Mouse (Mus musculus): ENCODE measurements around the gene Ybx2. TPM values are rescaled to one million over a fixed set of nuclear protein-coding genes. Genes with fewer than 3 reads are reported as not detected.

Ybx2 gene
- polyA plus RNA-seq, 1 experiment from 2014 or later = 3.3 TPM

GRCm38 (mm10) chr11:69901993-69902392 lies 33.6 kb upstream of the Ybx2 start:
- Histone ChIP-seq H3K36me3 (ENCODE audit: control insufficient read depth, insufficient read depth) (peaks cover 24% of the 10 kb centered on the region), H3K4me1 (replicated peaks; ENCODE audit: control insufficient read depth, insufficient read depth, low read length) (peaks cover 31% of the 10 kb centered on the region), H3K9me3 (ENCODE audit: control insufficient read depth, low read length) (no peaks in the 10 kb centered on the region), H3K4me2 (ENCODE audit: low read length) (peak overlapping the region; percentile 92), H3K9ac (replicated peaks; ENCODE audit: low read depth, low read length) (peak overlapping the region; percentile 92), H3K27ac (ENCODE audit: low read length) (peak overlapping the region; percentile 98), H3K27me3 (replicated peaks; ENCODE audit: control insufficient read depth, insufficient read depth, low read length) (no peaks in the 10 kb centered on the region), H3K4me3 (replicated peaks; ENCODE audit: low read length) (peak overlapping the region; percentile 78)
- whole genome bisulfite sequencing = under 1% methylated on average over 36 of the region's 39 CpGs
- ATAC-seq = no peak

DNA sequence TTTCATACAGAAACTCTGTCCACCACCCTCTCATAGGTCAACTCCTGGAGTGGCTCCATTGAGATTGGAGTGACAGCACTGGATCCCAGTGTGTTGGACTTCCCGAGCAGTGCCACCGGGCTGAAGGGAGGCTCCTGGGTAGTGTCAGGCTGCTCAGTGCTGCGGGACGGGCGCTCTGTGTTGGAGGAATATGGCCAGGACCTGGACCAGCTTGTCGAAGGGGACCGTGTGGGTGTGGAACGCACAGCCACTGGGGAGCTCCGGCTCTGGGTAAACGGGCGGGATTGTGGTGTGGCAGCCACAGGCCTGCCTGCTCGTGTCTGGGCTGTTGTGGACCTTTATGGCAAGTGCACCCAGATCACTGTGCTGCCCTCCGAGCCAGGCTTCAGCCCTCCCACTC lies 32.6 kb upstream of the Ybx2 start:
- Histone ChIP-seq H3K36me3 (ENCODE audit: control insufficient read depth, insufficient read depth) (peaks cover 32% of the 10 kb centered on the region), H3K4me3 (replicated peaks; ENCODE audit: low read length) (no peak overlapping the region; the same call in 1 of the 2 replicates), H3K9ac (replicated peaks; ENCODE audit: low read depth, low read length) (no peak overlapping the region), H3K4me1 (replicated peaks; ENCODE audit: control insufficient read depth, insufficient read depth, low read length) (peaks cover 31% of the 10 kb centered on the region), H3K9me3 (ENCODE audit: control insufficient read depth, low read length) (no peaks in the 10 kb centered on the region), H3K4me2 (ENCODE audit: low read length) (no peak overlapping the region; the same call in 1 of the 2 replicates), H3K27ac (ENCODE audit: low read length) (no peak overlapping the region), H3K27me3 (replicated peaks; ENCODE audit: control insufficient read depth, insufficient read depth, low read length) (no peaks in the 10 kb centered on the region)
- no peak for ATAC-seq
- 89% methylated on average over 13 of the region's 13 CpGs for whole genome bisulfite sequencing

- WGBS = 95% methylated on average over 9 of the region's 9 CpGs
- Histone ChIP-seq H3K27ac (ENCODE audit: low read length) (no peak overlapping the region), H3K4me1 (replicated peaks; ENCODE audit: control insufficient read depth, insufficient read depth, low read length) (peaks cover 18% of the 10 kb centered on the region), H3K36me3 (ENCODE audit: control insufficient read depth, insufficient read depth) (peaks cover 42% of the 10 kb centered on the region), H3K9ac (replicated peaks; ENCODE audit: low read depth, low read length) (no peak overlapping the region), H3K9me3 (ENCODE audit: control insufficient read depth, low read length) (no peaks in the 10 kb centered on the region), H3K4me2 (ENCODE audit: low read length) (no peak overlapping the region), H3K27me3 (replicated peaks; ENCODE audit: control insufficient read depth, insufficient read depth, low read length) (no peaks in the 10 kb centered on the region), H3K4me3 (replicated peaks; ENCODE audit: low read length) (no peak overlapping the region)
- no peak for ATAC-seq
Measured at GRCm38 (mm10) chr11:69904311-69904710, 31.3 kb upstream of the Ybx2 start.

GRCm38 (mm10) chr11:69908645-69909044 lies 27.0 kb upstream of the Ybx2 start:
- Histone ChIP-seq H3K4me3 (replicated peaks; ENCODE audit: low read length) (no peak overlapping the region), H3K4me2 (ENCODE audit: low read length) (no peak overlapping the region), H3K27me3 (replicated peaks; ENCODE audit: control insufficient read depth, insufficient read depth, low read length) (no peaks in the 10 kb centered on the region), H3K9ac (replicated peaks; ENCODE audit: low read depth, low read length) (no peak overlapping the region), H3K9me3 (ENCODE audit: control insufficient read depth, low read length) (no peaks in the 10 kb centered on the region), H3K36me3 (ENCODE audit: control insufficient read depth, insufficient read depth) (peaks cover 73% of the 10 kb centered on the region), H3K27ac (ENCODE audit: low read length) (no peak overlapping the region), H3K4me1 (replicated peaks; ENCODE audit: control insufficient read depth, insufficient read depth, low read length) (peaks cover 7% of the 10 kb centered on the region)
- no peak for ATAC-seq
- WGBS = 90% methylated on average over 11 of the region's 11 CpGs

- 93% methylated on average over 5 of the region's 5 CpGs for WGBS
- H3K4me3 ChIP-seq (replicated peaks; ENCODE audit: low read length) = no peak overlapping the region
- H3K27me3 ChIP-seq (replicated peaks; ENCODE audit: control insufficient read depth, insufficient read depth, low read length) = no peaks in the 10 kb centered on the region
- no peak overlapping the region for H3K9ac ChIP-seq (replicated peaks; ENCODE audit: low read depth, low read length)
- H3K27ac ChIP-seq (ENCODE audit: low read length) = no peak overlapping the region
- peaks cover 68% of the 10 kb centered on the region for H3K36me3 ChIP-seq (ENCODE audit: control insufficient read depth, insufficient read depth)
- H3K9me3 ChIP-seq (ENCODE audit: control insufficient read depth, low read length) = no peaks in the 10 kb centered on the region
- peaks cover 7% of the 10 kb centered on the region for H3K4me1 ChIP-seq (replicated peaks; ENCODE audit: control insufficient read depth, insufficient read depth, low read length)
- no peak for ATAC-seq
- H3K4me2 ChIP-seq (ENCODE audit: low read length) = no peak overlapping the region
Measured at GRCm38 (mm10) chr11:69909174-69909573, 26.4 kb upstream of the Ybx2 start.

- ATAC-seq = no peak
- H3K9ac ChIP-seq (replicated peaks; ENCODE audit: low read depth, low read length) = no peak overlapping the region
Measured at GRCm38 (mm10) chr11:69910177-69910576, 25.4 kb upstream of the Ybx2 start.

GRCm38 (mm10) chr11:69910781-69911560 lies 24.6 kb upstream of the Ybx2 start:
- Histone ChIP-seq H3K4me2 (ENCODE audit: low read length) (no peak overlapping the region), H3K9ac (replicated peaks; ENCODE audit: low read depth, low read length) (no peak overlapping the region), H3K27ac (ENCODE audit: low read length) (no peak overlapping the region), H3K27me3 (replicated peaks; ENCODE audit: control insufficient read depth, insufficient read depth, low read length) (no peaks in the 10 kb centered on the region), H3K9me3 (ENCODE audit: control insufficient read depth, low read length) (no peaks in the 10 kb centered on the region), H3K4me3 (replicated peaks; ENCODE audit: low read length) (no peak overlapping the region), H3K36me3 (ENCODE audit: control insufficient read depth, insufficient read depth) (peaks cover 63% of the 10 kb centered on the region), H3K4me1 (replicated peaks; ENCODE audit: control insufficient read depth, insufficient read depth, low read length) (peaks cover 21% of the 10 kb centered on the region)
- 95% methylated on average over 17 of the region's 17 CpGs for WGBS
- no peak for ATAC-seq

More at GRCm38 (mm10) chr11:69910177-69910576, 25.4 kb upstream of the Ybx2 start:
- Histone ChIP-seq H3K36me3 (ENCODE audit: control insufficient read depth, insufficient read depth) (peaks cover 62% of the 10 kb centered on the region), H3K4me2 (ENCODE audit: low read length) (no peak overlapping the region), H3K27ac (ENCODE audit: low read length) (no peak overlapping the region), H3K9me3 (ENCODE audit: control insufficient read depth, low read length) (no peaks in the 10 kb centered on the region), H3K4me1 (replicated peaks; ENCODE audit: control insufficient read depth, insufficient read depth, low read length) (peaks cover 16% of the 10 kb centered on the region), H3K27me3 (replicated peaks; ENCODE audit: control insufficient read depth, insufficient read depth, low read length) (no peaks in the 10 kb centered on the region), H3K4me3 (replicated peaks; ENCODE audit: low read length) (no peak overlapping the region)
- 92% methylated on average over 8 of the region's 8 CpGs for WGBS

DNA sequence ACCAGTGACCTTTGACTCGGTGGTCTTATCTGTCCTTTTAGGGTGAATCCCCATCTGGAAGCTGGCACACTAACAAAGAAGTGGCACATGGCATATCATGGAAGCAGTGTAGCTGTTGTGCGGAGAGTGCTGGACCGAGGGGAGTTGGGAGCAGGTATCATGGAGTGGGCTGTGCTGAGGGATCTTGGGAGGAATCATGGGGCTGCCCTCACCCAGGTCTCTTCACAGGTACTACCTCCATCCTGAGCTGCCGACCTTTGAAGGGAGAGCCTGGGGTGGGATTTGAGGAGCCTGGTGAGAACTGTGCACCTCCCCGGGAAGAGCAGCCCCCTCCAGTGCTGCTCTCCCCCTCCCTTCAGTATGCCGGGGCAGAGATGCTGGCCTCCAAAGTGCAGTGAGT lies 23.9 kb upstream of the Ybx2 start:
- Histone ChIP-seq H3K9me3 (ENCODE audit: control insufficient read depth, low read length) (no peaks in the 10 kb centered on the region), H3K9ac (replicated peaks; ENCODE audit: low read depth, low read length) (no peak overlapping the region), H3K4me3 (replicated peaks; ENCODE audit: low read length) (no peak overlapping the region), H3K36me3 (ENCODE audit: control insufficient read depth, insufficient read depth) (peaks cover 61% of the 10 kb centered on the region), H3K4me1 (replicated peaks; ENCODE audit: control insufficient read depth, insufficient read depth, low read length) (peaks cover 21% of the 10 kb centered on the region), H3K27ac (ENCODE audit: low read length) (no peak overlapping the region), H3K4me2 (ENCODE audit: low read length) (no peak overlapping the region), H3K27me3 (replicated peaks; ENCODE audit: control insufficient read depth, insufficient read depth, low read length) (no peaks in the 10 kb centered on the region)
- WGBS = 93% methylated on average over 6 of the region's 6 CpGs
- ATAC-seq = no peak

- Histone ChIP-seq H3K9ac (replicated peaks; ENCODE audit: low read depth, low read length) (no peak overlapping the region; the same call in 1 of the 2 replicates), H3K27ac (ENCODE audit: low read length) (no peak overlapping the region), H3K4me3 (replicated peaks; ENCODE audit: low read length) (peak overlapping the region; percentile 76), H3K4me2 (ENCODE audit: low read length) (peak overlapping the region; percentile 90), H3K27me3 (replicated peaks; ENCODE audit: control insufficient read depth, insufficient read depth, low read length) (no peaks in the 10 kb centered on the region), H3K4me1 (replicated peaks; ENCODE audit: control insufficient read depth, insufficient read depth, low read length) (peaks cover 21% of the 10 kb centered on the region), H3K9me3 (ENCODE audit: control insufficient read depth, low read length) (no peaks in the 10 kb centered on the region), H3K36me3 (ENCODE audit: control insufficient read depth, insufficient read depth) (peaks cover 58% of the 10 kb centered on the region)
- WGBS = 78% methylated on average over 15 of the region's 15 CpGs
- ATAC-seq = peak; percentile 13; the same call in 1 of the 2 replicates
Measured at GRCm38 (mm10) chr11:69912716-69913530, 22.7 kb upstream of the Ybx2 start.

Data from forebrain, embryonic 16.5 days (tissue).